Mouse (Mus musculus): ENCODE measurements at regions not wholly inside any gene's neighbourhood (a gene's known extent, or its start where the extent isn't known, plus 50 kb on each side); places are given as distances from the start of the nearest gene placed in this dataset.

DNA sequence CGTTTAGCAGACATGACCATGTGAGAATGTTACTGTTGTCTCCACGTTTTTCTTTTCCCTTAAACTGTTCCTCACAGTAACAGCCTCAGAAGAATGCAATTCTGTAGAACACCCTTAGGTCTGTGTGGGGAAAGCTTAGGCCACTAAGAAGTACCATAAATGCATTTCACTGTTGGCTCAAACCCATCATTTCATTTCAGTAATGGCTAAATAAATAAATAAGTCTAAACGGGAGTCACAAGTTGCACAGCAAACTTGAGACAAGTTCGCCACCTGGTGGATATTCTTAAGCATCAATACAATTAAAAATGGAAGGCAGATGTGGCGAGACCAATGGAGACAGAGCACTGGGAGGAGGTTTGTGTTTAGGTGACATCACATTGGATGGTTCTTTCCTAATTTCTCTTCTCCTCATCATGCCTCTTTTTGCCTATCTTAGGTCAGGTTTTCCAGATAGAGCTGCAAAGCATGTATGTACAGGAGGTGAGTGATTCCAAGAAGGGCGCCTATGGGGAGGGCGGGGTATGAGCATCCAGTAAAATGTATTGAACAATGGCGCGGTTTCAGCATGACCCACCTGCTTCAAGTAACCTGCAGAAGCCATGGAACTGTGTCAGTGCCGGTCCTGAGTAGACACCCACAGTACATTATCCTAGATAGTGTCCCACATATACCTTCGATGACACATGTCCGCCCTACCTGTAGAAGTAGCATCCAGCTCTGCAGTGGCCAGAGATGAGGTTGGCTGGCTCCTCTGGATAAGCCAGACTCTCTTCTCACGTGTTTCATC, 128.8 kb upstream of the Car8 start:
- ATAC-seq (ENCODE audit: low FRiP score, low TSS enrichment) (peak; percentile 76), DNase-seq (ENCODE audit: low spot score) (peak; percentile 31)
- Histone ChIP-seq H3K4me2 (replicated peaks; ENCODE audit: low read depth) (no peak overlapping the region), H3K36me3 (ENCODE audit: control insufficient read depth, insufficient read depth, low read length) (no peaks in the 10 kb centered on the region), H3K4me1 (replicated peaks; ENCODE audit: control insufficient read depth, insufficient read depth) (no peaks in the 10 kb centered on the region), H3K27me3 (ENCODE audit: control insufficient read depth, insufficient read depth, low read length) (no peaks in the 10 kb centered on the region), H3K27ac (replicated peaks) (no peak overlapping the region), H3K4me3 (ENCODE audit: low read depth, low read length) (no peak overlapping the region), H3K9ac (ENCODE audit: low read length) (no peak overlapping the region), H3K9me3 (ENCODE audit: control insufficient read depth, low read length) (no peaks in the 10 kb centered on the region)
- TF ChIP-seq CTCF (IDR thresholded peaks at IDR 0.05; ENCODE audit: low read depth) (peak; percentile 91), EP300 (optimal IDR thresholded peaks at IDR 0.05) (no peak)
- 59% methylated on average over 13 of the region's 13 CpGs for WGBS

DNA sequence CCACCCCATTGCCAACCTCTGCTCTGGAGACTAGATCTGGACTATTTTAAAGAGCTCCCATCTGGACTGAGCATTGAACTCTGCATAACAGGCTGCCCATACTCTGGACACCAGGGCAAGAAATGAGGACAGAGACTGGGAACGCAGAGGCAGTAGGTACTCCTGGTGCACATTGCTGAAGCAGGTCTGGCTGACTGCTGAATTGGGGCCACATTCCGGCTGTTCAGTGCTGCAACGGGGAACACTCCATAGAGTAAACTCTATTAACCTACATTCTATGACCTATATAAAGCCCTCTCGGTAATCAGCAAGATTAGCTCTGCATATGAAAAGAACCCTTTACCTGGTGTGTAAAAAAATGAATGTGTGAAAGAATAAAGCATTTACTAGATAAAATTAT, 128.1 kb upstream of the Car8 start:
- H3K27ac ChIP-seq (replicated peaks), result no peak overlapping the region
- H3K27me3 ChIP-seq (ENCODE audit: control insufficient read depth, insufficient read depth, low read length), result no peaks in the 10 kb centered on the region
- no peaks in the 10 kb centered on the region for H3K4me1 ChIP-seq (replicated peaks; ENCODE audit: control insufficient read depth, insufficient read depth)
- no peak overlapping the region for H3K9ac ChIP-seq (ENCODE audit: low read length)
- H3K9me3 ChIP-seq (ENCODE audit: control insufficient read depth, low read length), result no peaks in the 10 kb centered on the region
- 47% methylated on average over 4 of the region's 4 CpGs for WGBS
- no peak for TF ChIP-seq EP300 (optimal IDR thresholded peaks at IDR 0.05)
- TF ChIP-seq CTCF (IDR thresholded peaks at IDR 0.05; ENCODE audit: low read depth), result no peak
- no peak overlapping the region for H3K4me3 ChIP-seq (ENCODE audit: low read depth, low read length)
- DNase-seq (ENCODE audit: low spot score) (no peak), ATAC-seq (ENCODE audit: low FRiP score, low TSS enrichment) (0 out of 2 replicates have a peak, but pooled peaks have one; percentile 37)
- H3K4me2 ChIP-seq (replicated peaks; ENCODE audit: low read depth), result no peak overlapping the region
- H3K36me3 ChIP-seq (ENCODE audit: control insufficient read depth, insufficient read depth, low read length), result no peaks in the 10 kb centered on the region

GRCm38 (mm10) chr4:8362409-8362808, 123.6 kb upstream of the Car8 start:
- Histone ChIP-seq H3K9ac (ENCODE audit: low read length) (no peak overlapping the region), H3K4me1 (replicated peaks; ENCODE audit: control insufficient read depth, insufficient read depth) (no peaks in the 10 kb centered on the region), H3K9me3 (ENCODE audit: control insufficient read depth, low read length) (no peaks in the 10 kb centered on the region), H3K4me2 (replicated peaks; ENCODE audit: low read depth) (no peak overlapping the region), H3K4me3 (ENCODE audit: low read depth, low read length) (no peak overlapping the region), H3K27ac (replicated peaks) (no peak overlapping the region), H3K27me3 (ENCODE audit: control insufficient read depth, insufficient read depth, low read length) (no peaks in the 10 kb centered on the region), H3K36me3 (ENCODE audit: control insufficient read depth, insufficient read depth, low read length) (no peaks in the 10 kb centered on the region)
- no peak for TF ChIP-seq EP300 (optimal IDR thresholded peaks at IDR 0.05)
- TF ChIP-seq CTCF (IDR thresholded peaks at IDR 0.05; ENCODE audit: low read depth), result no peak
- no peak for DNase-seq (ENCODE audit: low spot score)
- WGBS, result 61% methylated on average over 4 of the region's 4 CpGs
- ATAC-seq (ENCODE audit: low FRiP score, low TSS enrichment), result no peak

DNA sequence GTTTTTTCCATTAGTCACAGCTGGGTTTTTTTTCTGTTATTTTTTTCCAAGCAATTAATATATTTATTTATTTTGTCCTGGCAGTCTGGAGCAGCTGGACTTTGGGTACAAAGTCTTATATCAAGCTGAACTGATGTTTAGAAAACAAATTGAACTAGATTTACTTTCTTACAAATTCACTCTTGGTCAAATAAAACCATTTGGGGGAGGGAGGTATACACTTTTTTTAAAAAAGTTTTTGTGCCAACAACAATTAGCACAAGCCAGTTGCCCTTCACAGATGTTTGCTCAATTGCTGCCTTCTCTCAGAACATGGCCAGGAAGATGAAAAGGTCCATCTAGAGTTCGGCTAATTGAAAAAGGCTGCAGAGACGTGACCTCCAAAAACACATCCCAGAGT, 123.1 kb upstream of the Car8 start:
- Histone ChIP-seq H3K4me1 (replicated peaks; ENCODE audit: control insufficient read depth, insufficient read depth) (no peaks in the 10 kb centered on the region), H3K27me3 (ENCODE audit: control insufficient read depth, insufficient read depth, low read length) (no peaks in the 10 kb centered on the region), H3K4me2 (replicated peaks; ENCODE audit: low read depth) (no peak overlapping the region), H3K9ac (ENCODE audit: low read length) (no peak overlapping the region), H3K27ac (replicated peaks) (no peak overlapping the region), H3K4me3 (ENCODE audit: low read depth, low read length) (no peak overlapping the region), H3K36me3 (ENCODE audit: control insufficient read depth, insufficient read depth, low read length) (no peaks in the 10 kb centered on the region), H3K9me3 (ENCODE audit: control insufficient read depth, low read length) (no peaks in the 10 kb centered on the region)
- WGBS, result 52% methylated on average over 2 of the region's 2 CpGs
- DNase-seq (ENCODE audit: low spot score) (no peak), ATAC-seq (ENCODE audit: low FRiP score, low TSS enrichment) (no peak)
- no peak for TF ChIP-seq CTCF (IDR thresholded peaks at IDR 0.05; ENCODE audit: low read depth)
- no peak for TF ChIP-seq EP300 (optimal IDR thresholded peaks at IDR 0.05)

- H3K9ac ChIP-seq (ENCODE audit: low read length), result no peak overlapping the region
- no peaks in the 10 kb centered on the region for H3K4me1 ChIP-seq (replicated peaks; ENCODE audit: control insufficient read depth, insufficient read depth)
- DNase-seq (ENCODE audit: low spot score) (no peak), ATAC-seq (ENCODE audit: low FRiP score, low TSS enrichment) (no peak)
- no peak overlapping the region for H3K4me3 ChIP-seq (ENCODE audit: low read depth, low read length)
- H3K27me3 ChIP-seq (ENCODE audit: control insufficient read depth, insufficient read depth, low read length), result no peaks in the 10 kb centered on the region
- no peaks in the 10 kb centered on the region for H3K9me3 ChIP-seq (ENCODE audit: control insufficient read depth, low read length)
- H3K4me2 ChIP-seq (replicated peaks; ENCODE audit: low read depth), result no peak overlapping the region
- no peak overlapping the region for H3K27ac ChIP-seq (replicated peaks)
- H3K36me3 ChIP-seq (ENCODE audit: control insufficient read depth, insufficient read depth, low read length), result no peaks in the 10 kb centered on the region
- TF ChIP-seq EP300 (optimal IDR thresholded peaks at IDR 0.05) (no peak), CTCF (IDR thresholded peaks at IDR 0.05; ENCODE audit: low read depth) (no peak)
Measured at GRCm38 (mm10) chr4:8361305-8361704, 122.5 kb upstream of the Car8 start.

DNA sequence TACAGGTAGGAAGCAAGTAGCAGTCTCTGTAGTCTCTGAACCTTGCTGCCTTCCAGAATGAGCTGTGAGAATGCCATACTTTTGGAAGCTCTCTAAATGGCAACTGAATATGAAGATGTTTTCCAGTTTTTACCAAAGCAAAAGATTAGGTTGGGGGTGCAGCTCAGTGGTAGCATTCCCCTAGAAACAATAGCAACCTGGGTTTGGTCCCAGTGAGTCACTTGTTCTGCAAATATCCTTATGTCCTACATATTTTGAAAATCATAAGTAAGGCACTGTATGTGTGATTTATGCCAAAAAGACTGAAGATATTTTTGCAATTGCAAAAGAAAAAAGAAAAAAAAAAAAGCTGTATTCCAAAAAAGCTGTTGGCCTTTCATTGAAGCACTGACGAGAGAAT, 118.6 kb upstream of the Car8 start:
- no peak overlapping the region for H3K9ac ChIP-seq (ENCODE audit: low read length)
- H3K9me3 ChIP-seq (ENCODE audit: control insufficient read depth, low read length), result no peaks in the 10 kb centered on the region
- no peaks in the 10 kb centered on the region for H3K27me3 ChIP-seq (ENCODE audit: control insufficient read depth, insufficient read depth, low read length)
- H3K27ac ChIP-seq (replicated peaks), result no peak overlapping the region
- no peak overlapping the region for H3K4me2 ChIP-seq (replicated peaks; ENCODE audit: low read depth)
- ATAC-seq (ENCODE audit: low FRiP score, low TSS enrichment) (no peak), DNase-seq (ENCODE audit: low spot score) (no peak)
- H3K36me3 ChIP-seq (ENCODE audit: control insufficient read depth, insufficient read depth, low read length), result no peaks in the 10 kb centered on the region
- 69% methylated on average over 1 of the region's 1 CpGs for WGBS
- no peak for TF ChIP-seq CTCF (IDR thresholded peaks at IDR 0.05; ENCODE audit: low read depth)
- no peak for TF ChIP-seq EP300 (optimal IDR thresholded peaks at IDR 0.05)
- H3K4me3 ChIP-seq (ENCODE audit: low read depth, low read length), result no peak overlapping the region
- no peaks in the 10 kb centered on the region for H3K4me1 ChIP-seq (replicated peaks; ENCODE audit: control insufficient read depth, insufficient read depth)

Data from stomach, postnatal 0 days (tissue).